Mouse (Mus musculus): ENCODE results near the gene Dscaml1. TPM values are rescaled to one million over a fixed set of nuclear protein-coding genes. Genes with fewer than 3 reads are reported as not detected.
"Not testable (repeated sequence)": the region's sequence is repeated elsewhere in the genome, so short reads cannot be mapped to it uniquely, and the experiment has no call there.

Dscaml1 gene
- polyA plus RNA-seq, 1 experiment: 0.47 TPM

DNA sequence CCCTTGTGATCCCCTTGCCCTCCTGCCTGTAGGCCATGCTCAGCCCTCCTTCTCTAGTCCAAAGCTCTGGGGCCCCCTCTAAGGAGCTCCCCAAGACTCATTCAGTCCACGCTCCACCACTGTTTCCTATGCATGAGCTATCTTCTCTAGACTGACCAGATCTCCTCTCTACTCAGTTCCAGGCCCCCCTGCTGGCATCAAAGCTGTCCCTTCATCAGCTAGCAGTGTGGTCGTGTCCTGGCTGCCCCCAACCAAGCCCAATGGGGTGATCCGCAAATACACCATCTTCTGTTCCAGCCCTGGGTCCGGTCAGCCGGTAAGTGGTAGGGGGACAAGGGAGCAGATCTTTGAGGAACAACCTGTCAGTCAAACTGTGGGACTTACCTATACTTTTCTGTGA, 305.4 kb downstream of the Dscaml1 start:
- DNase-seq (ENCODE audit: low read depth, low spot score): no peak
- WGBS: 81% methylated on average over 5 of the region's 5 CpGs

DNA sequence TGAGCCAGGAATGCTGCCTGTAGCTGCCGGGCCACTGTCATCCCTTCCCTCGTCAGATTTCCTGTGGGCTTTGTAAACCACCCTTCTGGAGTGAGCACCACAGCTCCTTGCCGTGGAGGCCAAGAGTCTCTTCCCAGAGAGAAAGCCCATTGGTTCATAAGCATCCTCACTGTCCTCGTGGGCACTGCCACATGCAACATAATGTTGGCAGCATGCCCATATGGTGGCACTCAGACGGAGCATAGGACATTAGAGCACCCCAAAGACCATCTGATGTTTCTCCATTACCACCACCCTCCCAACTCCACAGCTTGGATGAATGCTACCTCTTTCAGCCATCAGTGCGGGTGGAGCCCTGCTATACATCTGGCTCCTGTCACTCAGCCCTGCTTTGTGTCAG, 306.8 kb downstream of the Dscaml1 start:
- DNase-seq (ENCODE audit: low read depth, low spot score): no peak
- 59% methylated on average over 6 of the region's 6 CpGs for WGBS

- DNase-seq (ENCODE audit: low read depth, low spot score): no peak
- 63% methylated on average over 12 of the region's 12 CpGs for WGBS
These were observed 312.7 kb downstream of the Dscaml1 start for GRCm38 (mm10) chr9:45739001-45739701.

GRCm38 (mm10) chr9:45739702-45740583, 313.5 kb downstream of the Dscaml1 start:
- no peak for DNase-seq (ENCODE audit: low read depth, low spot score)
- WGBS: 53% methylated on average over 17 of the region's 17 CpGs

DNA sequence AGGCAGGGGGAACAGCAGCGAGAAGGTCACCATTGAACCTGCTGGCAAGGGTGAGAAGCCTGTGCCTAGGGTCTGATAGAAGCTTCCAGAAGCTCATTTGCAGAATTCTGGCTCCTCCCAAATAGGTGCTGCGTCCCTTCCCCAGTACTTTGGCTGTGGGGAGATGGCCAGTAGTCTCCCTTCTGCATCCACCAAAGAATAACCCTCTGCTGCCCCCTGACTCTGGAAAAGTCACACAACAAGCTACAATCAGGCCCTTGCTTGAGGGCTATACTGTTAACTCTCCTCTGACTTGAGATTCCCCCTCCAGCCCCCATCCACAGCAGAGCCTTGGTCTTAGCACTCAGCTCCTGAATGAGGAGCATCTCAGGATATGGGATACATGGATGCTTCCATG, 314.2 kb downstream of the Dscaml1 start:
- DNase-seq (ENCODE audit: low read depth, low spot score): no peak
- WGBS: 57% methylated on average over 2 of the region's 2 CpGs

DNA sequence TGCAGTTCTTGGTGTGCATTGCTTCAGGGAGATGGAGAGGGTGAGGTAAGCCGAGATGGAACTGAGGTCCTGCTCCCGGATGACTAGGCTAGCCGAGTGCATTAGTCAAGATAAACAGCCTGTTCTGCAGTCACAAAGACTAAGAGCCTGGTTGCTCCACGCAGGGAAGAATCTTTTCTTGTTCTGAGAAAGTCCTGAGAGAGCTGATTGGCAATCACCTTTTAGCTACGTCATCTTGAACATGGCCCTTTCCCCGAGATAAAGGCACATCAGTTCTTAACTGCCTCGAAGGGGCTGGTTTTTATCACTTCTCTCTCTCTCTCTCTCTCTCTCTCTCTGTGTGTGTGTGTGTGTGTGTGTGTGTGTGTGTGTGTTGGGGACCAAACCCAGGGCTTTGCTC, 319.0 kb downstream of the Dscaml1 start:
- 34% methylated on average over 7 of the region's 7 CpGs for WGBS
- DNase-seq (ENCODE audit: low read depth, low spot score): no peak

DNA sequence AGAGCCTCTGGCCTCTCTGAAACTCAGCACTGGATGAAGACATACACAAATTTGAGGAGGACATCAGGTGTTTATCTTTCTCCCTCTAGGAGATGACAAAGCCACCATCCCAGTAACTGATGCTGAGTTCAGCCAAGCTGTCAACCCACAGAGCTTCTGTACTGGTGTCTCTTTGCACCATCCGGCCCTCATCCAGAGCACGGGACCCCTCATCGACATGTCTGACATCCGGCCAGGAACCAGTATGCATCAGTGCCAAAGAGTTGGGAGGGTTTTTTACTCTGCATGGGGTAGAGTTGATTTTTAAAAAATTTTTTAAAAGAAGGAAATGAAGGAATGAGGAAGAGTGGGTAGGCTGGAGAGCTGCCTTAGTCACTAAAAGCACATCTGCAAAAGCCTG, 323.5 kb downstream of the Dscaml1 start:
- no peak for DNase-seq (ENCODE audit: low read depth, low spot score)
- 85% methylated on average over 4 of the region's 4 CpGs for WGBS

GRCm38 (mm10) chr9:45754452-45755091, 328.1 kb downstream of the Dscaml1 start:
- 36% methylated on average over 8 of the region's 8 CpGs for WGBS
- peak; percentile 6 for DNase-seq (ENCODE audit: low read depth, low spot score)

- no peak for DNase-seq (ENCODE audit: low read depth, low spot score)
- 75% methylated on average over 6 of the region's 6 CpGs for WGBS
These were observed 339.8 kb downstream of the Dscaml1 start for GRCm38 (mm10) chr9:45766195-45766594.

GRCm38 (mm10) chr9:45767155-45767554, 340.7 kb downstream of the Dscaml1 start:
- no peak for DNase-seq (ENCODE audit: low read depth, low spot score)
- 90% methylated on average over 8 of the region's 8 CpGs for WGBS

- WGBS: 83% methylated on average over 18 of the region's 18 CpGs
- DNase-seq (ENCODE audit: low read depth, low spot score): no peak
These were observed 342.0 kb downstream of the Dscaml1 start for GRCm38 (mm10) chr9:45768421-45768820.

- 69% methylated on average over 5 of the region's 5 CpGs for WGBS
- DNase-seq (ENCODE audit: low read depth, low spot score): no peak
These were observed 343.2 kb downstream of the Dscaml1 start for GRCm38 (mm10) chr9:45769596-45769995.

DNA sequence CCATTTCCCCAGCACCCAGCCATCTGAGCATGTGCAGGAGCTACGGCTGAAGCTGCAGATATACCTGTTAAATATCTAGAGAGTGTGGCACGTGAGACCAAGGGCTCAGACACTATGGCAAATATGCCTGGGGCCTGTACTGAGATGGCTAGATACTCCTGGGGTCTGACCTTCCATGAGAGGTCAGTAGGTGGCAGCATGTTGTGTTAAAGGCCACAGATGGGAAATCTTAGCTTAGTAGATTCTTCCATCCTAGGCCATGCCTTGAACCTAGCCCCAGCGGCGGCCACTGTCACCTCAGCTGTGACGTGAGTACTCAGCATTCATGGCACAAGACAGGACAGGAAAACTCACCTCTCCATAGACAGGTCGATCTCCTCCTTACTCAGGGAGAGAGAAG, 347.7 kb downstream of the Dscaml1 start:
- WGBS: 83% methylated on average over 6 of the region's 6 CpGs
- no peak for DNase-seq (ENCODE audit: low read depth, low spot score)

GRCm38 (mm10) chr9:45776176-45776575, 349.7 kb downstream of the Dscaml1 start:
- WGBS: 66% methylated on average over 3 of the region's 3 CpGs
- not testable (repeated sequence) for DNase-seq (ENCODE audit: low read depth, low spot score)

DNA sequence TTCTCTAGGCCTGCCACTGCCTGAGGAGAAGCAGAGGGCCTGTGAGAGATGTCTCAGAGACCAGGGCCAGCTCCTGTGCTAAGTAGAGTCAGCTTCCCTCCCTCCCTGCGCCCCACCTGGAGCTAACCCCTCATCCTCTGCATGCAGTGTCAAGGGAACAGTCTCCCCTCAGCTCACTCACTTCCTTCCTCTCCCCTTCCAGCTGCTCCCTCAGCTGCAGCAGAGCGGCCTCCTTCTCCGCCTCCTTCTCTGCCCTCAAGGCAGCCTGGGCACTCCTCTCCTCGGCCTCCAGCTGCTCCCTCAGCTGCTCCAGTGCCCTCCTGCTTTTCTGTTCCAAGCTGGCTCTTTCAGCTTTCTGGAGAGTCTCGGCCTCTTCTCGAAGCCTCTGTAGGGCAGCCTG, 352.8 kb downstream of the Dscaml1 start:
- 75% methylated on average over 6 of the region's 6 CpGs for WGBS
- no peak for DNase-seq (ENCODE audit: low read depth, low spot score)

DNA sequence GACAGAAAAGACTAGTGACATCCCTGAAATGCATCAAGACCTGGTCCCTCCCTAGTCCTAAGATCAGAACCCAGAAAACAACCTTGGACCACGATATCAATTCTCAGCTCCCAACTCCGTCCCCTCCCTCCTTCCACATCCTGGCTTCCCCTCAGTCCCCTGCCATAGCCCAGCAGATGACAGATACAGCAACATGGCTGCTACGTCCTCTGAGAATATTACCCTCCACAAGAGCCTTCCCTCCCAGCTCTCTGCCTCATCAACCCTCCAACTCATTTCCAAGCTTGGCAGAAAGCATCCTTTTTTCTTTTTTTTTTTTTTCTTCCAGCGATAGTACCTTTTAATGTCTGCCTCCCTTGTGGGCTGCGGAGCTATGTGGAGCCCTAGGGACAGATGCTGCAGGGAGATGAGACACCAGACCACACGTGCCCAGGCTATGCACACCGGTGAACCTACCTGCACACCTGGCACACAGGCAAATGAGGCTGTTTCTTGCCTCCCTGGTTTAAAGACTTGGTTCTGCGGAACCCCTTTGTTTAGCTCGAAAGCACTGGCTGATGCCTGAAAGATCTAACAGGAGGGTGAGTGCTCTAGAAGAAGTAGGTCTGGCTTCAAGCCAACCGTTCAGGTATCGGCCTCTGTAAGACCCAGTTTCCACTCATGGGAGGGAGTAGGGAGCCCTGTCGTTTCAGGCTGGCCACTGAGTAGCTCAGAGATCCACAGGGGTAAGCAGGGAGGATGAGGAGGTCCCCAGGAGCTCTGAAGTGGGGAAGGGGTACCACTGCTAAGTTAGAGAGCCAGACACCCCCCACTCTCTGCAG, 357.0 kb downstream of the Dscaml1 start:
- DNase-seq (ENCODE audit: low read depth, low spot score): no peak
- WGBS: 87% methylated on average over 12 of the region's 12 CpGs

- no peak for DNase-seq (ENCODE audit: low read depth, low spot score)
- WGBS: 76% methylated on average over 8 of the region's 8 CpGs
These were observed 360.6 kb downstream of the Dscaml1 start for GRCm38 (mm10) chr9:45787071-45787470.

DNA sequence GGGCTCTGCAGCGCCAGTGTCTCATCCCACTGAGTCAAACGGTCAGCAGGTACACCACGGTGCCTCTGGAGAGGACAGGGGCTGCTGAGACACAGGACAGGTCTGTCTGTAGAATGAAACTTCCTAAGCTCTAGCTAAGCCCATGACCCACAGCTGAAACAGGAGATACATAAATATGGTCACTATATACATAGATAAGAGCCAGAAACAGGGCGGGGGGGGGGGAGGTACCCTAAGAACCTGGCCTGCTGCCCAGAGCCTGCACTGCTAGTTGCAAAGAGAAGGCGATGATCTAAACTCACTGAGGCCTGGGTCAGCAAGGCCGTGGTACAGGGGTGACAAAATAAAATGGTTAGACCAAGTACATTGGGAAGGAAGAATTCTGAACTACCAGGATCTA, 361.1 kb downstream of the Dscaml1 start:
- no peak for DNase-seq (ENCODE audit: low read depth, low spot score)
- WGBS: 74% methylated on average over 6 of the region's 6 CpGs

GRCm38 (mm10) chr9:45788405-45788804, 362.0 kb downstream of the Dscaml1 start:
- no peak for DNase-seq (ENCODE audit: low read depth, low spot score)

More at GRCm38 (mm10) chr9:45788405-45788804, 362.0 kb downstream of the Dscaml1 start:
- 71% methylated on average over 5 of the region's 5 CpGs for WGBS
